Mouse (Mus musculus) ES-E14 (cell line): ENCODE data around the gene Stxbp2. TPM values are rescaled to one million over a fixed set of nuclear protein-coding genes. Genes with fewer than 3 reads are reported as not detected.
A peak's percentile ranks its signal among the peaks of the same experiment; 100 is the strongest.

Experiments used
- DNase-seq: peaks from one replicate; pipeline ENCODE4 v3.0.0-alpha.2; 2013; ENCODE audit warnings: low read depth, low spot score
- H3K27ac ChIP-seq: 2 replicates; pipeline ENCODE4 v1.5.1; 2012; ENCODE audit warnings: low read depth, mild to moderate bottlenecking, low read length, moderate library complexity, mixed read lengths; ENCODE audit not compliant: poor library complexity, insufficient read depth, severe bottlenecking
- H3K36me3 ChIP-seq: 2 replicates; pipeline ENCODE4 v1.6.1; 2012; ENCODE audit warnings: mild to moderate bottlenecking, low read length, moderate library complexity, mixed read lengths; ENCODE audit not compliant: control insufficient read depth, poor library complexity, insufficient read depth, severe bottlenecking
- H3K4me1 ChIP-seq, 2 experiments: fragments of 150-350 bp in 1 of 2; sonication (generic) in 1 of 2; 2 replicates each; pipeline ENCODE4 v1.6.1; 2012; ENCODE audit warnings: low read length in 2 of 2, mild to moderate bottlenecking in 1 of 2, mixed read lengths in 1 of 2; ENCODE audit not compliant: control insufficient read depth in 2 of 2, insufficient read depth in 2 of 2, poor library complexity in 1 of 2
- H3K4me3 ChIP-seq, 2 experiments: fragments of 150-350 bp in 1 of 2; sonication (generic) in 1 of 2; 2 replicates each; pipeline ENCODE4 v1.5.1; 2012; ENCODE audit warnings: low read length in 2 of 2, low read depth in 1 of 2, mild to moderate bottlenecking in 1 of 2, mixed read lengths in 1 of 2; ENCODE audit not compliant: insufficient read depth in 1 of 2, poor library complexity in 1 of 2, severe bottlenecking in 1 of 2
- H3K9ac ChIP-seq: 2 replicates; pipeline ENCODE4 v1.6.1; 2012; ENCODE audit warnings: low read depth, mild to moderate bottlenecking, low read length, mixed read lengths; ENCODE audit not compliant: poor library complexity, insufficient read depth, severe bottlenecking
- H3K9me3 ChIP-seq: fragments of 150-350 bp; sonication (generic); 2 replicates; pipeline ENCODE4 v1.6.1; 2012; ENCODE audit warnings: low read depth, mild to moderate bottlenecking, low read length; ENCODE audit not compliant: control insufficient read depth, insufficient read depth
- CHD2 ChIP-seq: IDR thresholded peaks from 2 replicates; pipeline ENCODE4 v1.6.1; 2014; ENCODE audit warnings: mild to moderate bottlenecking, low read depth, low read length, inconsistent platforms
- HCFC1 ChIP-seq: IDR thresholded peaks from 2 replicates; pipeline ENCODE4 v1.6.1; 2012; ENCODE audit warnings: low read length, inconsistent platforms, borderline replicate concordance; ENCODE audit not compliant: insufficient read depth
- MAFK ChIP-seq: IDR thresholded peaks from 2 replicates; pipeline ENCODE4 v1.6.1; 2014; ENCODE audit warnings: mild to moderate bottlenecking, low read depth, low read length, inconsistent platforms; ENCODE audit not compliant: insufficient read depth
- ZC3H11A ChIP-seq: IDR thresholded peaks from 2 replicates; pipeline ENCODE4 v1.6.1; 2012; ENCODE audit warnings: low read depth, mild to moderate bottlenecking, inconsistent platforms, low read length, borderline replicate concordance
- ZNF384 ChIP-seq: IDR thresholded peaks from 2 replicates; pipeline ENCODE4 v1.6.1; 2012; ENCODE audit warnings: low read depth, low read length, inconsistent platforms
- in situ Hi-C, 2 experiments: fragments of 600-800 bp; cut with MboI; formaldehyde crosslinking; loops; one replicate each; pipeline ENCODE4 v1.15.1; 2025; ENCODE audit warnings: low sequenced_read_pairs in 2 of 2, inconsistent platforms in 1 of 2; ENCODE audit not compliant: unreplicated experiment in 2 of 2
- total RNA-seq: library from RNA; depleted of rRNA; stranded (reverse); fragments of 300-350 nt; gene quantifications from 2 replicates; pipeline ENCODE4 v1.2.3, GENCODE M21; 2012

The Stxbp2 gene
- total RNA-seq, 1 experiment, result 38.5 TPM

DNA sequence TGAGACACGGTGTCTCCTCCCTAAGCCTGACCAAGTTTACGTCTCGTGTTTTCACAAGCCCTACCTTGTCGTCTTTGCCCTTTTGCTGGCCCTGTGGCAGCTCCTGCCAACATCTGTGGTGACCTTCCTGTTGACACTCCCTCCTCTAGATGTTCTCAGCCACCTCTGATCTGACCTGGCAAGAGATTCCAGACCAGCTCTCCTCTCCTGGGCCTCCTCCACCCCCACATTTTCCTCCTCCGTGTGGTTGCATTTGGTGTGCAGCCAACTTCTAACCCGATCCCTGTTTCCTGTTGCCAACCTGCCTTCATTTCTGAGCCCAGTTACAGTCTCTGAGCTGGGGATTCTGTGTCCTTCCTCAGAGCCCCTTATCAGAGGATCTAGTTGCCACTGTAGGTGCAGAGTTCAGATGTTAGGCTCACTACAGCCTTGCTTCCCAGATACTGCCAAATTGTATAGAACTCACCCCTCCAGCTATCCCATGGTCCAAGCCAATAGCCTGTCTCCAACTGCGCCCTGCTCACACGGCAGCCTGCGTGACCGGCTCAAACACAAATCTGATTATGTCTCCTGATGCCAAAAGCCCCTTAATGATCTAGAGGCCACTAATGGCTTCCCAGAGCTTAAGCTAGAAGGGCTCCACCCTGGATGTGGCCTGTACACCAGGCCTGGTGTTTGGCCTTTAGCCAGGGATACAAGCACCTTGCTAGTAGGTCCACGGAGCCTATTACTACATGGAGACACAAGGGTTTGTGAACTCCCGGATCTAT, 21.5 kb upstream of the Stxbp2 start:
- no peak for DNase-seq
- Histone ChIP-seq H3K4me3 (no peak overlapping the region), H3K36me3 (peaks cover 80% of the 10 kb centered on the region), H3K9ac (no peak overlapping the region), H3K4me1 (peaks cover 0 to 16% of the 10 kb centered on the region in 2 experiments; a peak in 1 of 4 replicates), H3K27ac (peak overlapping the region; percentile 2), H3K9me3 (no peaks in the 10 kb centered on the region)
- TF ChIP-seq MAFK (no peak), CHD2 (no peak), ZC3H11A (no peak), ZNF384 (no peak), HCFC1 (no peak)
- in situ Hi-C loops, result no loop called here

- Histone ChIP-seq H3K4me3 (no peak overlapping the region), H3K9me3 (no peaks in the 10 kb centered on the region), H3K9ac (no peak overlapping the region), H3K27ac (no peak overlapping the region), H3K36me3 (peaks cover 76% of the 10 kb centered on the region), H3K4me1 (peaks cover 0 to 16% of the 10 kb centered on the region in 2 experiments; a peak in 1 of 4 replicates)
- in situ Hi-C loops, result no loop called here
- no peak for TF ChIP-seq MAFK
- TF ChIP-seq ZNF384, result no peak
- TF ChIP-seq CHD2, result no peak
- TF ChIP-seq ZC3H11A, result no peak
- TF ChIP-seq HCFC1, result no peak
- no peak for DNase-seq
Measured at GRCm38 (mm10) chr8:3609816-3610150, 21.0 kb upstream of the Stxbp2 start.

DNA sequence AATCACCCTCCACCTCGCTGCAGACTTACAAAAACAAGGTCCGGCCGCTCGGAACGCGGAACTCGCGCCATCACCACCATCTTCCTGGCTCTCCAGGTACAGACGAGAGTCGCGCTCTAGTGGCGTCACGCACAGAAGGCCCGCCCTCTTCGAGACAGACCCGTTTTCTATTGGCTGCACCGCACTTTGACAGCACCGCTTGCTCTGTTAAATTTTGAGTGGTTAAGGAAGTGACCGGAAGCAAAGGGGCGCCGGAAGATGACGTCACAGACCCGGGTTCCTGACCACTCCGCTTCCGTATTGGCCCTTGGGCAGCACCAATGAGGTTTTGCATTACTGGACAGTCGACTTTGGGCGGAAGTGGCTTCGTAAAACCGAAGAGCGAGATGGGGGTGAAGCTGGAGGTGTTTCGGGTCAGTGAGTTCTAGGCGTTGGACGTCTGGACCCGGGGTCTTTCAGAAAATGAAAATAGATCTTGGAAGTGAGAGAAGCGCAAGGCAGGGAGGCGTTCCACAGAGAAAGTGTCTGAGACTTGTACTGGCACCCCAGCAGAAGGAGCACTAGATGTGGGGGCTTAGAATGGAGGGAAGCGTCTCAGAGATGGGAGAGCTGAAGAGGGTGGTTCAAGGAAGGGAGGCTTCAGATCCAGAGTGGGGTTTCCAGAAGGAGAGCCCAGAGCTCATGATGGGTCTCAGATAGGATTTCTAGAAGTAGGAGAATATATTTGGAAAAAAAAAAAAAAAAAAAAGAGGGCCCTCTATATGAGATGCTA, 9.4 kb upstream of the Stxbp2 start, which contains the start of the genes Xab2 and Pet100:
TSS of gene Xab2 (minus strand) at position 118 of the 772 bp plus-strand sequence.
TSS of gene Pet100 (plus strand) at position 350 of the 772 bp plus-strand sequence.
- TF ChIP-seq ZC3H11A (no peak), MAFK (no peak), CHD2 (peak; percentile 93), HCFC1 (peak; percentile 93)
- Histone ChIP-seq H3K4me3 (peak within 1 kb of the TSS; percentile 87 to 96), H3K36me3 (peaks cover 12% of the 10 kb centered on the region), H3K27ac (no peak within 1 kb of the TSS), H3K4me1 (0 out of 4 replicates have a peak, but pooled peaks cover 0 to 2% of the 10 kb centered on the region in 2 experiments), H3K9ac (peak within 1 kb of the TSS; percentile 89), H3K9me3 (no peaks in the 10 kb centered on the region)
- DNase-seq, result peak; percentile 100
- in situ Hi-C loops, result no loop called here

GRCm38 (mm10) chr8:3622119-3622518, 8.6 kb upstream of the Stxbp2 start:
- in situ Hi-C loops, result no loop called here
- Histone ChIP-seq H3K9ac (peak overlapping the region; percentile 77; the same call in 1 of the 2 replicates), H3K4me1 (0 out of 4 replicates have a peak, but pooled peaks cover 0 to 2% of the 10 kb centered on the region in 2 experiments), H3K4me3 (peak overlapping the region; percentile 78 to 93; a peak in 3 of 4 replicates), H3K9me3 (no peaks in the 10 kb centered on the region), H3K36me3 (peaks cover 11% of the 10 kb centered on the region), H3K27ac (no peak overlapping the region)
- no peak for TF ChIP-seq ZNF384
- no peak for TF ChIP-seq MAFK
- no peak for TF ChIP-seq CHD2
- no peak for DNase-seq
